Mouse (Mus musculus): ENCODE results near the gene Nacc2. TPM values are rescaled to one million over a fixed set of nuclear protein-coding genes. Genes with fewer than 3 reads are reported as not detected.

The Nacc2 gene
- polyA plus RNA-seq, 1 experiment from 2014 or later, result 8.4 TPM

- WGBS, result 87% methylated on average over 6 of the region's 6 CpGs
- peaks cover 3% of the 10 kb centered on the region; the same call in 1 of the 2 replicates for H3K4me1 ChIP-seq (replicated peaks)
- H3K36me3 ChIP-seq, result no peaks in the 10 kb centered on the region
- H3K9me3 ChIP-seq, result no peaks in the 10 kb centered on the region
- no peaks in the 10 kb centered on the region; the same call in 1 of the 2 replicates for H3K27me3 ChIP-seq (ENCODE audit: insufficient read depth, poor library complexity, severe bottlenecking)
- no peak overlapping the region for H3K4me3 ChIP-seq
- DNase-seq (ENCODE audit: low spot score), result no peak
- H3K27ac ChIP-seq, result no peak overlapping the region
These were observed 14.8 kb downstream of the Nacc2 start for GRCm38 (mm10) chr2:26108237-26108636.

DNA sequence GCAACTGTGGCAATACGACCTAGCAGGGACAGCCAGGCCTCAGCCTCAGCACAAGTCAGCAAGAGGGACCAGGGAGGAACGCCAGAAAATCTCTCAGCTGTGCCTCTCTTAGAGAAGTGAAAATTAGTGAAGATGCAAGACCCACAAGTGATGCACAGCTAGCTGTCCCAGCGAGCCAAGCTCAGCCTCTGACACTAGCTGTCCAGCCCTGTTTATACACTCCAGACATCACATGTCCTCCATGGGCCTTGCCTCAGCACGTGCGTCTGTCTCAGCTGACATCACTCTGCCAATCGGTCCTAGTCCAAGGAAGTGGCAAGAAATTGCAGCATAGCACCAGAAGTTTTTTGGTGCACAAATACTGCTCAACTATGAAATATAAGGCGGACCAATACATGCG lies 16.0 kb downstream of the Nacc2 start:
- DNase-seq (ENCODE audit: low spot score), result no peak
- Histone ChIP-seq H3K9me3 (no peaks in the 10 kb centered on the region), H3K36me3 (no peaks in the 10 kb centered on the region), H3K4me3 (no peak overlapping the region), H3K4me1 (replicated peaks) (peaks cover 3% of the 10 kb centered on the region; the same call in 1 of the 2 replicates), H3K27me3 (ENCODE audit: insufficient read depth, poor library complexity, severe bottlenecking) (no peaks in the 10 kb centered on the region; the same call in 1 of the 2 replicates), H3K27ac (no peak overlapping the region)
- 84% methylated on average over 8 of the region's 8 CpGs for WGBS

DNA sequence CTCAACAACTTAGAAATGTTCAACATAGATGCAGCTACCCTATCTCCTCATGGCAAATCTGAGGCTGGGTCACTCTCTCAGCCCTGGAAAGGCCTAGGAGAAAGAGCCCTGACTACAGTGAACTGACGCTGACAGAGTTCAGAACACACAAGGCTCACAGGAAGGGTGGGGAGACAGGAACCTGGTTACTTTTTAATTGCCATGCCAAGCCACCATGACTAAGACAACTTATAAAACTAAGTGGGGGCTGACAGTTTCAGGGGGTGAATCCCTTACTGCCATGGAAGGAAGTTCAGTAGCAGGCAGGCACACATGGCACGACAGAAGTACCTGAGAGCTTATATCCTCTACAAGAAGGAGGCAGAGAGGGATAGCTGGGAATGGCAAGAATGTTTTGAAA lies 16.8 kb downstream of the Nacc2 start:
- H3K9me3 ChIP-seq, result no peaks in the 10 kb centered on the region
- peaks cover 3% of the 10 kb centered on the region; the same call in 1 of the 2 replicates for H3K4me1 ChIP-seq (replicated peaks)
- DNase-seq (ENCODE audit: low spot score), result no peak
- no peak overlapping the region for H3K4me3 ChIP-seq
- no peaks in the 10 kb centered on the region; the same call in 1 of the 2 replicates for H3K27me3 ChIP-seq (ENCODE audit: insufficient read depth, poor library complexity, severe bottlenecking)
- WGBS, result 83% methylated on average over 2 of the region's 2 CpGs
- no peak overlapping the region for H3K27ac ChIP-seq
- no peaks in the 10 kb centered on the region for H3K36me3 ChIP-seq

- no peak for DNase-seq (ENCODE audit: low spot score)
- no peaks in the 10 kb centered on the region for H3K27me3 ChIP-seq (ENCODE audit: insufficient read depth, poor library complexity, severe bottlenecking)
- H3K4me3 ChIP-seq, result no peak overlapping the region
- no peaks in the 10 kb centered on the region for H3K36me3 ChIP-seq
- H3K27ac ChIP-seq, result no peak overlapping the region
- 70% methylated on average over 4 of the region's 4 CpGs for WGBS
- no peaks in the 10 kb centered on the region for H3K9me3 ChIP-seq
- H3K4me1 ChIP-seq (replicated peaks), result peaks cover 8% of the 10 kb centered on the region
These were observed 22.7 kb downstream of the Nacc2 start for GRCm38 (mm10) chr2:26100296-26100695.

- WGBS, result 81% methylated on average over 1 of the region's 1 CpGs
- H3K27me3 ChIP-seq (ENCODE audit: insufficient read depth, poor library complexity, severe bottlenecking), result no peaks in the 10 kb centered on the region
These were observed 23.2 kb downstream of the Nacc2 start for GRCm38 (mm10) chr2:26099851-26100250.

GRCm38 (mm10) chr2:26099260-26099659 lies 23.8 kb downstream of the Nacc2 start:
- Histone ChIP-seq H3K27me3 (ENCODE audit: insufficient read depth, poor library complexity, severe bottlenecking) (peaks cover 2% of the 10 kb centered on the region), H3K4me3 (no peak overlapping the region), H3K27ac (no peak overlapping the region), H3K4me1 (replicated peaks) (peaks cover 8% of the 10 kb centered on the region), H3K9me3 (no peaks in the 10 kb centered on the region), H3K36me3 (no peaks in the 10 kb centered on the region)
- DNase-seq (ENCODE audit: low spot score), result no peak
- 91% methylated on average over 5 of the region's 5 CpGs for WGBS

More at GRCm38 (mm10) chr2:26099851-26100250, 23.2 kb downstream of the Nacc2 start:
- Histone ChIP-seq H3K27ac (no peak overlapping the region), H3K4me3 (no peak overlapping the region), H3K36me3 (no peaks in the 10 kb centered on the region), H3K4me1 (replicated peaks) (peaks cover 8% of the 10 kb centered on the region), H3K9me3 (no peaks in the 10 kb centered on the region)
- DNase-seq (ENCODE audit: low spot score), result no peak

DNA sequence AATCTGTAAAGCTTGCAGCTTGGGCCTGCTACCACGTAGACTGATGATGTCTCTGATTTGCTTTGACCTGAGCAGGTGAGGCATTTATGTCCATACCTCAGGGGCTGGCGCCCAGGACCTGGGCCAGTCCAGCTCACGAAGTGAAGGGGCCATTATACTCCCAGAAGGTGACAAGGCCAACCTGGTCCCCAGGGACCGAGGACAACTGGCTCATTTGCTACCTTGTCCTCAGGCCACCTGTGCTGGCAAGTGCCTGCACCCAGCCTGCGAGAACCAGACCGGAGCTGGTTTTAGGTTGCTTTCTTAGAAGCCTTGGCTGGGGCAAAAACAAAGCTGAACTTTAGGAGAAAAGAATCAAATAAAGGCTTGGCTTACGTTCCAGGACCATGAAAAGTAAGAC lies 29.1 kb downstream of the Nacc2 start:
- WGBS, result 85% methylated on average over 7 of the region's 7 CpGs
- no peaks in the 10 kb centered on the region for H3K36me3 ChIP-seq
- H3K4me1 ChIP-seq (replicated peaks), result peaks cover 36% of the 10 kb centered on the region
- peaks cover 55% of the 10 kb centered on the region for H3K27me3 ChIP-seq (ENCODE audit: insufficient read depth, poor library complexity, severe bottlenecking)
- no peak for DNase-seq (ENCODE audit: low spot score)
- H3K9me3 ChIP-seq, result no peaks in the 10 kb centered on the region
- no peak overlapping the region for H3K4me3 ChIP-seq
- H3K27ac ChIP-seq, result no peak overlapping the region

DNA sequence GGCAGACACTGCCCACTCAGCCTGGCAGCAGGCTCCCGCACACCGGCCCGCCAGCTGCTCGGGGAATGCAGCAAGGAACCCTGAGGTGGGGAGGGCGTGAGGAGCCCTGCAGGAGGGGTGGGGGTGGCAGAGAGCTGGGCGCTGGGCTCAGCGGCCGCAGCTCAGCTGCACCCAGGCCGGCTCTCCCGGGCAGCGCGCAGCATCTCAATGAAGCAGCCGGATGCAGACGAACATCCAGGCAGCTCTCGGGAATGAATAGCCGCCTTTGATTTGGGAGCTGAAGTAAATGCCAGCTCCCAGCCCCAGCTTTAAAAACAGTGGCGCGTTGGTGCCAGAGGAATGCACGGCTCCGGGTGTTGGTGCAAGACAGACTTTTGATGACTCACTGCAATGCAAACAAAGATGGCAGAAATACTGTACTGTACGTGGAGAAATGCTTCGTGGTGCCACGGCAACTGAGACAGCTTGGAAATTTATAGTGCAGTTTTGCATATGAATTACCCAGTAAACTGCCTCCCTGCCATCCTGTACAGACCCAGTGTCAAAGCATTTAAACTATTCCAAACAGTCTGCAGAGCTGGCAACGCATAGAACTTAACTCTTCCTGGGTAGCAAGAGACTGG lies 31.1 kb downstream of the Nacc2 start:
- Histone ChIP-seq H3K27me3 (ENCODE audit: insufficient read depth, poor library complexity, severe bottlenecking) (peaks cover 57% of the 10 kb centered on the region), H3K27ac (peak overlapping the region; percentile 92), H3K9me3 (no peaks in the 10 kb centered on the region), H3K4me1 (replicated peaks) (peaks cover 28% of the 10 kb centered on the region), H3K4me3 (peak overlapping the region; percentile 87), H3K36me3 (no peaks in the 10 kb centered on the region)
- 1% methylated on average over 24 of the region's 24 CpGs for WGBS
- DNase-seq (ENCODE audit: low spot score), result peak; percentile 64

DNA sequence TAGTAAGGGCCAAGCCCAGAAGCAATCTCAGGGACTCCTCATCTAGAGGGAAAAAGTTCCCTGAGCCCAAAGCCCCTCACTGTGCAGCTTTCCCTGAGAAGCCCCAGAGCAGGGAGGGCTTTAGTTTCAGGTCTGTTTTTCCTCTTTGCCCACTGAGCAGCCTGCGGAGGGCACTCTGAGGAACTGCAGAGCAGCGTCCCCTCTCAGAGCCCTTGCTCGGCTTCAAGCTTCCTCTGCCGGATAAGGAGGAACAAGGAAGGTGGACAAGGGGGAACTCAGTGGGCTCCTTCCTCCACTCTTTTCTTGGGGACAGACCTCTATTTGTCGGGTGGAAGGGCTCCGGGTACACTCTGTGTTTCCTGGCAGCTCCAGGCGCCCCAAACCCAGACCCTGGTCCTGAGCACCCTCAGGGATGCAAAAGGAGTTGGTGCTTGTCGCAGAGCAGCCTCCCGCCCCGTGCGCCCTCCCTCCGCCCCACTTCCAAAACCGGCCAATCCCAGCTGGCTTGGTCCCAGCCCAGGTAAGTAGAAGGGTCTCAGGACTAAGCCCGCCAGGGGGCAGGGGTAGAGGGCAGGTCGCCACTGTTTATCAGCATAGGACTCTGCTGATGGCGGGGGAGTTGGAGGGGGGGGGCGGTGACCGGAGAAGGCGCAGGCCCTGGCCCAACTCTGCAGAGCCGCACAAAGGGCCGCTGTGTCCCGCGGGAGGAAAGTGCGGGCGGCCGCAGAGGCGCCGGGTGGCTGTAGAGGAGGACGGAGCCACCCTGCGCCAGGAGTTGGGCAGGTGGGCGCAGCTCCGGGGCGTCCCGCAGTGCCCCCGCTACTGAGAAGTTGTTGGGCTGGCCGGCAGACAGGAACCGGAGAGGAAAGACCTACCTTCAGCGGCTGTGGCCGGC lies 31.9 kb downstream of the Nacc2 start:
- H3K4me1 ChIP-seq (replicated peaks), result peaks cover 28% of the 10 kb centered on the region
- no peaks in the 10 kb centered on the region for H3K36me3 ChIP-seq
- H3K27me3 ChIP-seq (ENCODE audit: insufficient read depth, poor library complexity, severe bottlenecking), result peaks cover 57% of the 10 kb centered on the region
- H3K9me3 ChIP-seq, result no peaks in the 10 kb centered on the region
- peak overlapping the region; percentile 92 for H3K27ac ChIP-seq
- WGBS, result under 1% methylated on average over 39 of the region's 39 CpGs
- DNase-seq (ENCODE audit: low spot score), result peak; percentile 65
- H3K4me3 ChIP-seq, result peak overlapping the region; percentile 87

DNA sequence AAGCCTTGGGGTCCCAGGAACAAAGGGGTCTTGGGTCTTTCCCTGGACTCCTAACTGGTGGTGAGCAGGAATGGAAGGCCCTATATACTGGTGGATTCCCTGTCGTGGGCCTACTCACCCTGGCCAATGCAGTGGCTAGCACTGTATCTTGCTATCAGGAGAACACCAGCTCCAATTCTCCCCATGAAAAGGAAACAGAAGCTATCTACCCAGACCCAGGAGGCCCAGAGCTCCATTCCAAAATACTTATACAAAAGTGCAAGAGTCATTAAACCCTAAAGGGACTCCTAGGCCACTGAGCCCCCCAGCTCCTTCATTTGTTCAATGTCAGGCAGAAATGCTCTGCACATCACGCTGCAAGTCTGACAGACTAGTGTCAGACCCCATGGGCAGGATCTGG lies 34.0 kb downstream of the Nacc2 start:
- WGBS, result 88% methylated on average over 2 of the region's 2 CpGs
- Histone ChIP-seq H3K4me3 (no peak overlapping the region), H3K36me3 (no peaks in the 10 kb centered on the region), H3K27me3 (ENCODE audit: insufficient read depth, poor library complexity, severe bottlenecking) (peaks cover 53% of the 10 kb centered on the region), H3K27ac (no peak overlapping the region), H3K4me1 (replicated peaks) (peaks cover 28% of the 10 kb centered on the region), H3K9me3 (no peaks in the 10 kb centered on the region)
- no peak for DNase-seq (ENCODE audit: low spot score)

DNA sequence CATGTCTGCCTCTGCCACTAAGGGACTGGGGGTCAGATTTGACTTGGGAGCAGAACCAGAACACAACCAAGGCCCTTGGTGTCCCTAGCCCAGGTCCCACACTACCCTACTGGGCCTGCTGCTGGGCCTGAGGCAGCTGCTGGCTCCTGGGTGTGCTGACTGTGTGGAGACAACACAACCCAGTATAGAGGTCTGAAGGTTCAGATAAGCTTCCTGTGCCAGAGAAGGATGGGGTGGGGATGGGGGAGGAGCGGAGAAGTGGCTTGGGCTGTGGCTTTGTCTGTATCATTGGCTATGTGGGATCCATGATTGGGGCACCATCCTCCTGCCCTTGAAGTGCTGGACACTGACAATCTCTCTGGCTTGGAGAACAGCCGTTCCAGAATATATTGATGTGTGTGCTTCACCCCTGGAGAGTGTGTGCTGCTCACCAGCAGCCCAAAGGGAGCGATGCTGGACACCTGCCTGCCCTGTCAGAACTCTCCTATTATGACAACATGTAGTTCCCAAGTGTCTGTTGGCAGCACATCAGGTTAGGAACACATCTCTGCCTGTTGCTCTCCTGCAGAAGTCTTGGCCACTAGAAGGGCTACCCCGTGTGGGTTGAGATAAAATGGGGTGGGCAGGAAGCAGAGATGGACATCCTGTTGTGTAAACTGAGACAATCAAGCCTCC lies 36.0 kb downstream of the Nacc2 start:
- no peak for DNase-seq (ENCODE audit: low spot score)
- 82% methylated on average over 4 of the region's 4 CpGs for WGBS
- Histone ChIP-seq H3K27ac (0 out of 2 replicates have a peak overlapping the region, but pooled peaks have one; percentile 20), H3K4me1 (replicated peaks) (peaks cover 21% of the 10 kb centered on the region), H3K36me3 (no peaks in the 10 kb centered on the region), H3K9me3 (no peaks in the 10 kb centered on the region), H3K4me3 (no peak overlapping the region), H3K27me3 (ENCODE audit: insufficient read depth, poor library complexity, severe bottlenecking) (peaks cover 34% of the 10 kb centered on the region)

GRCm38 (mm10) chr2:26086505-26086904 lies 36.5 kb downstream of the Nacc2 start:
- H3K4me3 ChIP-seq, result no peak overlapping the region
- no peaks in the 10 kb centered on the region for H3K36me3 ChIP-seq
- peaks cover 15% of the 10 kb centered on the region for H3K4me1 ChIP-seq (replicated peaks)
- peaks cover 28% of the 10 kb centered on the region for H3K27me3 ChIP-seq (ENCODE audit: insufficient read depth, poor library complexity, severe bottlenecking)
- H3K9me3 ChIP-seq, result no peaks in the 10 kb centered on the region
- H3K27ac ChIP-seq, result 0 out of 2 replicates have a peak overlapping the region, but pooled peaks have one; percentile 20
- 80% methylated on average over 4 of the region's 4 CpGs for WGBS
- DNase-seq (ENCODE audit: low spot score), result no peak

Measured in hindbrain, embryonic 10.5 days (tissue).